Mouse (Mus musculus): Measurements from ENCODE around the gene Rxra. TPM values are rescaled to one million over a fixed set of nuclear protein-coding genes. Genes with fewer than 3 reads are reported as not detected.

The Rxra gene
- polyA plus RNA-seq (2012; rRNA removed): 60.0 and 69.6 TPM in 2 replicates

GRCm38 (mm10) chr2:27676106-27676477 lies at the start of gene Rxra:
TSS of gene Rxra (plus strand) at chr2:27676440.
- DNase-seq (ENCODE audit: low spot score): peak; percentile 69

- no peak for DNase-seq (ENCODE audit: low spot score)
Measured at GRCm38 (mm10) chr2:27626604-27627003, 49.6 kb upstream of the Rxra start.

GRCm38 (mm10) chr2:27630601-27631285 lies 45.5 kb upstream of the Rxra start:
- DNase-seq (ENCODE audit: low spot score): no peak

- DNase-seq (ENCODE audit: low spot score): no peak
Measured at GRCm38 (mm10) chr2:27633471-27633870, 42.8 kb upstream of the Rxra start.

- no peak for DNase-seq (ENCODE audit: low spot score)
Measured at GRCm38 (mm10) chr2:27634018-27634417, 42.2 kb upstream of the Rxra start.

GRCm38 (mm10) chr2:27635147-27635738 lies 41.0 kb upstream of the Rxra start:
- DNase-seq (ENCODE audit: low spot score): no peak

GRCm38 (mm10) chr2:27636796-27637195 lies 39.4 kb upstream of the Rxra start:
- DNase-seq (ENCODE audit: low spot score): no peak

GRCm38 (mm10) chr2:27637281-27637896 lies 38.9 kb upstream of the Rxra start:
- DNase-seq (ENCODE audit: low spot score): no peak

GRCm38 (mm10) chr2:27639631-27640334 lies 36.5 kb upstream of the Rxra start:
- DNase-seq (ENCODE audit: low spot score): no peak

- no peak for DNase-seq (ENCODE audit: low spot score)
Measured at GRCm38 (mm10) chr2:27640900-27641479, 35.2 kb upstream of the Rxra start.

- DNase-seq (ENCODE audit: low spot score): no peak
Measured at GRCm38 (mm10) chr2:27644547-27645120, 31.6 kb upstream of the Rxra start.

GRCm38 (mm10) chr2:27645471-27645870 lies 30.8 kb upstream of the Rxra start:
- no peak for DNase-seq (ENCODE audit: low spot score)

- DNase-seq (ENCODE audit: low spot score): no peak
Measured at GRCm38 (mm10) chr2:27649862-27650661, 26.2 kb upstream of the Rxra start.

GRCm38 (mm10) chr2:27650991-27651390 lies 25.2 kb upstream of the Rxra start:
- no peak for DNase-seq (ENCODE audit: low spot score)

GRCm38 (mm10) chr2:27653496-27654030 lies 22.7 kb upstream of the Rxra start:
- no peak for DNase-seq (ENCODE audit: low spot score)

GRCm38 (mm10) chr2:27654321-27655232 lies 21.7 kb upstream of the Rxra start:
- DNase-seq (ENCODE audit: low spot score): no peak

- DNase-seq (ENCODE audit: low spot score): no peak
Measured at GRCm38 (mm10) chr2:27656576-27656975, 19.7 kb upstream of the Rxra start.

GRCm38 (mm10) chr2:27665284-27665683 lies 11.0 kb upstream of the Rxra start:
- no peak for DNase-seq (ENCODE audit: low spot score)

- DNase-seq (ENCODE audit: low spot score): no peak
Measured at GRCm38 (mm10) chr2:27666719-27667118, 9.5 kb upstream of the Rxra start.

GRCm38 (mm10) chr2:27667677-27668076 lies 8.6 kb upstream of the Rxra start:
- no peak for DNase-seq (ENCODE audit: low spot score)

Data from urinary bladder, adult 2 months (tissue).